Mouse (Mus musculus) bone marrow macrophage, adult 2 months (primary cell): ENCODE measurements around the gene Kpna6.

Experiments
- CTCF ChIP-seq: IDR thresholded peaks from 2 replicates; pipeline ENCODE4 v1.5.1; 2012; ENCODE audit warnings: low read depth, mild to moderate bottlenecking, low read length, moderate library complexity
- POLR2A ChIP-seq: IDR thresholded peaks from 2 replicates; pipeline ENCODE4 v1.6.1; 2012; ENCODE audit warnings: mild to moderate bottlenecking, low read depth, low read length, borderline replicate concordance

- no peak for TF ChIP-seq CTCF
- TF ChIP-seq POLR2A = no peak; the same call in 1 of the 2 replicates
These were observed at the start of gene Kpna6 for GRCm38 (mm10) chr4:129672083-129672877.
